In genomic region chr13:28810326-28811080, GRCm38 (mm10) we compare ENCODE assay signal across 12 mouse cellular contexts.
DNase-seq lines count a peak whose midpoint lies in the region; ATAC-seq and TF ChIP-seq lines count a peak whose summit lies in the region.
"Had no signal": no experiment of that assay in that cellular context is flagged by ENCODE, and none has a peak within 500 bp of the region (broad histone marks: within the 10 kb centered on the region; RNA-seq: fewer than 3 reads in every experiment).

No protein-coding gene starts in this region.

- no peak overlapping the region for H3K9ac ChIP-seq in kidney, embryonic 14.5 days (ENCODE audit: low read depth, low read length)
- no peak overlapping the region for H3K9ac ChIP-seq in hindbrain, embryonic 12.5 days
- H3K9ac ChIP-seq: embryonic facial prominence, embryonic 15.5 days; stomach, embryonic 15.5 days had no signal

- H3K36me3 ChIP-seq in kidney, embryonic 14.5 days (ENCODE audit: control insufficient read depth, insufficient read depth, low read length), result no peaks in the 10 kb centered on the region
- H3K36me3 ChIP-seq in hindbrain, embryonic 12.5 days, result no peaks in the 10 kb centered on the region
- H3K36me3 ChIP-seq in myocyte (ENCODE audit: control insufficient read depth, insufficient read depth), result no peaks in the 10 kb centered on the region
- H3K36me3 ChIP-seq: embryonic facial prominence, embryonic 15.5 days; stomach, embryonic 15.5 days had no signal

- H3K4me3 ChIP-seq in kidney, embryonic 14.5 days (ENCODE audit: low read length), result no peak overlapping the region
- no peak overlapping the region for H3K4me3 ChIP-seq in hindbrain, embryonic 12.5 days
- H3K4me3 ChIP-seq in myocyte, result no peak overlapping the region
- H3K4me3 ChIP-seq: embryonic facial prominence, embryonic 15.5 days; stomach, embryonic 15.5 days had no signal

- peaks cover 23% of the 10 kb centered on the region; the same call in 1 of the 2 replicates for H3K4me1 ChIP-seq in kidney, embryonic 14.5 days (ENCODE audit: control insufficient read depth, insufficient read depth, low read length)
- H3K4me1 ChIP-seq in hindbrain, embryonic 12.5 days, result peaks cover 54% of the 10 kb centered on the region

- H3ac ChIP-seq in myocyte (ENCODE audit: control insufficient read depth, insufficient read length), result no peak overlapping the region

- no peak overlapping the region for H3K27ac ChIP-seq in kidney, embryonic 14.5 days (ENCODE audit: low read depth, low read length)
- H3K27ac ChIP-seq in hindbrain, embryonic 12.5 days, result peak overlapping the region; percentile 82
- H3K27ac ChIP-seq: embryonic facial prominence, embryonic 15.5 days; macrophage; stomach, embryonic 15.5 days had no signal

- no peak for DNase-seq in kidney, postnatal 25 days
- DNase-seq in embryo, embryonic 10.5 days (ENCODE audit: low spot score), result peak; percentile 62
- no peak for DNase-seq in B cell, adult 2 months
- DNase-seq in right cerebral cortex, postnatal 25 days, result no peak
- DNase-seq in heart, postnatal 4 days, result no peak
- DNase-seq: layer of hippocampus, adult 9-11 months had no signal

- WGBS in kidney, embryonic 14.5 days, result 40% methylated on average over 6 of the region's 6 CpGs
- WGBS in hindbrain, embryonic 12.5 days, result 35% methylated on average over 6 of the region's 6 CpGs

- TF ChIP-seq POLR2A in myocyte (IDR thresholded peaks at IDR 0.05; ENCODE audit: insufficient read length, low read depth), result no peak

- peak overlapping the region; percentile 2; the same call in 1 of the 2 replicates for H3K4me2 ChIP-seq in kidney, embryonic 14.5 days (replicated peaks; ENCODE audit: low read depth, low read length)
- no peak overlapping the region; the same call in 1 of the 2 replicates for H3K4me2 ChIP-seq in hindbrain, embryonic 12.5 days (replicated peaks)
- peak overlapping the region; percentile 79 for H3K4me2 ChIP-seq in myocyte (ENCODE audit: low read depth)
- H3K4me2 ChIP-seq: embryonic facial prominence, embryonic 15.5 days; stomach, embryonic 15.5 days had no signal

- peaks cover 71% of the 10 kb centered on the region for H3K79me2 ChIP-seq in myocyte (ENCODE audit: control insufficient read depth, insufficient read depth)

- no peak for ATAC-seq in kidney, embryonic 14.5 days (ENCODE audit: low FRiP score, low TSS enrichment)
- ATAC-seq in hindbrain, embryonic 12.5 days (ENCODE audit: low FRiP score), result peak; percentile 56

- no peaks in the 10 kb centered on the region for H3K27me3 ChIP-seq in kidney, embryonic 14.5 days (ENCODE audit: control insufficient read depth, insufficient read depth, low read length)
- H3K27me3 ChIP-seq in hindbrain, embryonic 12.5 days, result no peaks in the 10 kb centered on the region
- H3K27me3 ChIP-seq in myocyte (ENCODE audit: control insufficient read depth, insufficient read depth, insufficient read length), result no peaks in the 10 kb centered on the region
- H3K27me3 ChIP-seq: embryonic facial prominence, embryonic 15.5 days; stomach, embryonic 15.5 days had no signal

- no peaks in the 10 kb centered on the region for H3K9me3 ChIP-seq in kidney, embryonic 14.5 days (ENCODE audit: control insufficient read depth, low read length)
- no peaks in the 10 kb centered on the region for H3K9me3 ChIP-seq in hindbrain, embryonic 12.5 days (replicated peaks)
- H3K9me3 ChIP-seq: embryonic facial prominence, embryonic 15.5 days; stomach, embryonic 15.5 days had no signal

TF ChIP-seq in myocyte, 11 proteins besides CTCF, POLR2A, EP300 and RAD21:
- TF ChIP-seq CEBPB (IDR thresholded peaks at IDR 0.05; ENCODE audit: insufficient read depth, poor library complexity, severe bottlenecking) (no peak), MYOD1 (IDR thresholded peaks at IDR 0.05; ENCODE audit: control insufficient read depth in 1 of 3, insufficient read length in 2 of 3, low read depth in 2 of 3) (no peak), POLR2AphosphoS2 (IDR thresholded peaks at IDR 0.05; ENCODE audit: insufficient read length, low read depth) (no peak), TCF3 (IDR thresholded peaks at IDR 0.05; ENCODE audit: insufficient read length, low read depth) (no peak), TCF12 (IDR thresholded peaks at IDR 0.05; ENCODE audit: insufficient read depth, poor library complexity, severe bottlenecking) (no peak), REST (IDR thresholded peaks at IDR 0.05; ENCODE audit: insufficient read depth, insufficient read length) (no peak), MAX (IDR thresholded peaks at IDR 0.05; ENCODE audit: low read depth) (no peak), E2F4 (IDR thresholded peaks at IDR 0.05; ENCODE audit: insufficient read depth) (no peak), MYOG (IDR thresholded peaks at IDR 0.05; ENCODE audit: control insufficient read depth in 1 of 3, insufficient read depth in 1 of 3, insufficient read length in 2 of 3, low read depth in 2 of 3) (no peak), USF1 (IDR thresholded peaks at IDR 0.05; ENCODE audit: low read depth) (no peak), SRF (IDR thresholded peaks at IDR 0.05; ENCODE audit: control insufficient read depth, insufficient read length, low read depth) (no peak)
